Mouse (Mus musculus) G1E (cell line): Measurements from ENCODE around the gene Brinp1. TPM values are rescaled to one million over a fixed set of nuclear protein-coding genes. Genes with fewer than 3 reads are reported as not detected.

ENCODE experiments used
- ATAC-seq: 2 replicates; pipeline ENCODE4 v1.8.0; 2016; ENCODE audit warnings: mild to moderate bottlenecking; ENCODE audit not compliant: insufficient number of reproducible peaks, poor library complexity, low FRiP score, severe bottlenecking; ENCODE audit errors: extremely low read depth
- DNase-seq: peaks from one replicate; pipeline ENCODE4 v3.0.0; 2012; ENCODE audit warnings: low spot score
- H3K27me3 ChIP-seq: 2 replicates; pipeline ENCODE4 v1.6.1; 2012; ENCODE audit warnings: mild to moderate bottlenecking, low read length, inconsistent platforms; ENCODE audit not compliant: insufficient read depth
- H3K36me3 ChIP-seq: replicated peaks from 2 replicates; pipeline ENCODE3; 2012; ENCODE audit warnings: mild to moderate bottlenecking, inconsistent platforms
- H3K4me1 ChIP-seq: 2 replicates; pipeline ENCODE4 v1.6.1; 2012; ENCODE audit warnings: low read depth, low read length, inconsistent platforms, mixed read lengths; ENCODE audit not compliant: insufficient read depth
- H3K4me3 ChIP-seq: 2 replicates; pipeline ENCODE4 v1.5.1; 2012; ENCODE audit warnings: low read depth, mild to moderate bottlenecking, inconsistent platforms, low read length, moderate library complexity, mixed read lengths
- H3K9me3 ChIP-seq: replicated peaks from 2 replicates; pipeline ENCODE4 v1.6.1; 2012; ENCODE audit warnings: inconsistent platforms
- CTCF ChIP-seq: IDR thresholded peaks from 2 replicates; pipeline ENCODE4 v1.5.1; 2012; ENCODE audit warnings: low read depth, low read length, inconsistent platforms, mixed read lengths
- GATA1 ChIP-seq: IDR thresholded peaks from 2 replicates; pipeline ENCODE4 v1.6.1; 2012; ENCODE audit warnings: borderline replicate concordance, low read length, inconsistent platforms, mixed read lengths
- GATA2 ChIP-seq: IDR thresholded peaks from 2 replicates; pipeline ENCODE4 v1.6.1; 2012; ENCODE audit warnings: low read depth, low read length, inconsistent platforms, borderline replicate concordance
- POLR2AphosphoS5 ChIP-seq: IDR thresholded peaks from 2 replicates; pipeline ENCODE4 v1.6.1; 2012; ENCODE audit warnings: low read depth, low read length, inconsistent platforms; ENCODE audit not compliant: insufficient replicate concordance
- TAL1 ChIP-seq: conservative IDR thresholded peaks from 2 replicates; pipeline ENCODE4 v1.6.1; 2012; ENCODE audit warnings: low read depth, low read length, inconsistent platforms, mixed read lengths
- polyA plus RNA-seq: library from polyadenylated mRNA; stranded (reverse); fragments of >175 nt; gene quantifications from 2 replicates; pipeline ENCODE4 v1.2.3, GENCODE M21; 2012
- total RNA-seq, 2 experiments: library from RNA; stranded (forward) in 1 of 2; stranded (reverse) in 1 of 2; fragments of 200-1000 nt in 1 of 2; fragments of >200 nt in 1 of 2; fragmentation: Nextera tagmentation in 1 of 2; gene quantifications; 2 replicates each; pipeline ENCODE4 v1.2.3; 2014 to 2017

Gene Brinp1
- total and polyA plus RNA-seq, 3 experiments, result 0.05 TPM; not detected in 2

GRCm38 (mm10) chr4:68765772-68766573, 188.2 kb downstream of the Brinp1 start:
- Histone ChIP-seq H3K36me3 (no peaks in the 10 kb centered on the region), H3K4me3 (no peak overlapping the region), H3K9me3 (peaks cover 24% of the 10 kb centered on the region), H3K27me3 (no peaks in the 10 kb centered on the region), H3K4me1 (no peaks in the 10 kb centered on the region)
- TF ChIP-seq TAL1 (no peak), GATA2 (no peak), GATA1 (no peak), CTCF (no peak), POLR2AphosphoS5 (no peak)
- no peak for ATAC-seq
- DNase-seq, result no peak

- peaks cover 24% of the 10 kb centered on the region for H3K9me3 ChIP-seq
- no peaks in the 10 kb centered on the region for H3K27me3 ChIP-seq
- no peaks in the 10 kb centered on the region for H3K4me1 ChIP-seq
- no peak overlapping the region for H3K4me3 ChIP-seq
- no peaks in the 10 kb centered on the region for H3K36me3 ChIP-seq
- DNase-seq (no peak), ATAC-seq (no peak)
- TF ChIP-seq GATA2, result no peak
- TF ChIP-seq GATA1, result no peak
- no peak for TF ChIP-seq TAL1
- TF ChIP-seq CTCF, result no peak
- no peak for TF ChIP-seq POLR2AphosphoS5
These were observed 189.3 kb downstream of the Brinp1 start for GRCm38 (mm10) chr4:68764937-68765336.

GRCm38 (mm10) chr4:68720983-68721382, 233.2 kb downstream of the Brinp1 start:
- TF ChIP-seq GATA2 (no peak), CTCF (no peak), TAL1 (no peak)
- ATAC-seq (no peak), DNase-seq (no peak)

More at GRCm38 (mm10) chr4:68720983-68721382, 233.2 kb downstream of the Brinp1 start:
- no peaks in the 10 kb centered on the region for H3K36me3 ChIP-seq
- no peak overlapping the region for H3K4me3 ChIP-seq
- no peaks in the 10 kb centered on the region for H3K4me1 ChIP-seq
- no peaks in the 10 kb centered on the region for H3K9me3 ChIP-seq
- no peaks in the 10 kb centered on the region for H3K27me3 ChIP-seq
